Mouse (Mus musculus): ENCODE measurements around the gene Nkx1-1. TPM values are rescaled to one million over a fixed set of nuclear protein-coding genes. Genes with fewer than 3 reads are reported as not detected.

Gene Nkx1-1
- polyA plus RNA-seq, 1 experiment from 2014 or later = not detected

- WGBS = 54% methylated on average over 9 of the region's 9 CpGs
- ATAC-seq (ENCODE audit: insufficient number of reproducible peaks, low FRiP score, low TSS enrichment, low read depth) (no peak), DNase-seq (ENCODE audit: low spot score) (no peak)
- Histone ChIP-seq H3K9me3 (ENCODE audit: control insufficient read depth, low read length) (no peaks in the 10 kb centered on the region), H3K4me1 (ENCODE audit: control insufficient read depth, insufficient read depth, low read length) (no peaks in the 10 kb centered on the region), H3K36me3 (ENCODE audit: control insufficient read depth, insufficient read depth, low read length) (no peaks in the 10 kb centered on the region), H3K9ac (ENCODE audit: low read length) (no peak overlapping the region), H3K4me2 (ENCODE audit: low read depth, severe bottlenecking) (no peak overlapping the region), H3K27me3 (ENCODE audit: control insufficient read depth, insufficient read depth, low read length) (peaks cover 33% of the 10 kb centered on the region), H3K4me3 (ENCODE audit: low read depth, low read length) (no peak overlapping the region), H3K27ac (replicated peaks; ENCODE audit: low read depth, low read length) (no peak overlapping the region)
These were observed 10.0 kb upstream of the Nkx1-1 start for GRCm38 (mm10) chr5:33443794-33444193.

- H3K9ac ChIP-seq (ENCODE audit: low read length) = no peak overlapping the region
- peak overlapping the region; percentile 47 for H3K4me2 ChIP-seq (ENCODE audit: low read depth, severe bottlenecking)
- DNase-seq (ENCODE audit: low spot score) (peak; percentile 85), ATAC-seq (ENCODE audit: insufficient number of reproducible peaks, low FRiP score, low TSS enrichment, low read depth) (no peak)
- H3K27ac ChIP-seq (replicated peaks; ENCODE audit: low read depth, low read length) = no peak overlapping the region
- H3K27me3 ChIP-seq (ENCODE audit: control insufficient read depth, insufficient read depth, low read length) = peaks cover 33% of the 10 kb centered on the region
- peak overlapping the region; percentile 20 for H3K4me3 ChIP-seq (ENCODE audit: low read depth, low read length)
- 6% methylated on average over 55 of the region's 56 CpGs for WGBS
- H3K4me1 ChIP-seq (ENCODE audit: control insufficient read depth, insufficient read depth, low read length) = no peaks in the 10 kb centered on the region
- no peaks in the 10 kb centered on the region for H3K9me3 ChIP-seq (ENCODE audit: control insufficient read depth, low read length)
- H3K36me3 ChIP-seq (ENCODE audit: control insufficient read depth, insufficient read depth, low read length) = no peaks in the 10 kb centered on the region
These were observed 9.3 kb upstream of the Nkx1-1 start for GRCm38 (mm10) chr5:33442927-33443710.

- Histone ChIP-seq H3K27ac (replicated peaks; ENCODE audit: low read depth, low read length) (no peak overlapping the region), H3K36me3 (ENCODE audit: control insufficient read depth, insufficient read depth, low read length) (no peaks in the 10 kb centered on the region), H3K9ac (ENCODE audit: low read length) (no peak overlapping the region), H3K9me3 (ENCODE audit: control insufficient read depth, low read length) (no peaks in the 10 kb centered on the region), H3K4me2 (ENCODE audit: low read depth, severe bottlenecking) (no peak overlapping the region), H3K27me3 (ENCODE audit: control insufficient read depth, insufficient read depth, low read length) (peaks cover 72% of the 10 kb centered on the region), H3K4me3 (ENCODE audit: low read depth, low read length) (no peak overlapping the region), H3K4me1 (ENCODE audit: control insufficient read depth, insufficient read depth, low read length) (peaks cover 14% of the 10 kb centered on the region; the same call in 1 of the 2 replicates)
- DNase-seq (ENCODE audit: low spot score) = peak; percentile 99
- 2% methylated on average over 23 of the region's 23 CpGs for WGBS
- peak; percentile 80 for ATAC-seq (ENCODE audit: insufficient number of reproducible peaks, low FRiP score, low TSS enrichment, low read depth)
These were observed 4.4 kb upstream of the Nkx1-1 start for GRCm38 (mm10) chr5:33438214-33438613.

- Histone ChIP-seq H3K9me3 (ENCODE audit: control insufficient read depth, low read length) (no peaks in the 10 kb centered on the region), H3K9ac (ENCODE audit: low read length) (no peak overlapping the region), H3K4me3 (ENCODE audit: low read depth, low read length) (no peak overlapping the region), H3K27ac (replicated peaks; ENCODE audit: low read depth, low read length) (no peak overlapping the region), H3K4me2 (ENCODE audit: low read depth, severe bottlenecking) (no peak overlapping the region), H3K36me3 (ENCODE audit: control insufficient read depth, insufficient read depth, low read length) (no peaks in the 10 kb centered on the region), H3K4me1 (ENCODE audit: control insufficient read depth, insufficient read depth, low read length) (peaks cover 14% of the 10 kb centered on the region; the same call in 1 of the 2 replicates), H3K27me3 (ENCODE audit: control insufficient read depth, insufficient read depth, low read length) (peaks cover 77% of the 10 kb centered on the region)
- WGBS = 1% methylated on average over 4 of the region's 4 CpGs
- ATAC-seq (ENCODE audit: insufficient number of reproducible peaks, low FRiP score, low TSS enrichment, low read depth) (no peak), DNase-seq (ENCODE audit: low spot score) (no peak)
These were observed 2.2 kb upstream of the Nkx1-1 start for GRCm38 (mm10) chr5:33435941-33436340.

DNA sequence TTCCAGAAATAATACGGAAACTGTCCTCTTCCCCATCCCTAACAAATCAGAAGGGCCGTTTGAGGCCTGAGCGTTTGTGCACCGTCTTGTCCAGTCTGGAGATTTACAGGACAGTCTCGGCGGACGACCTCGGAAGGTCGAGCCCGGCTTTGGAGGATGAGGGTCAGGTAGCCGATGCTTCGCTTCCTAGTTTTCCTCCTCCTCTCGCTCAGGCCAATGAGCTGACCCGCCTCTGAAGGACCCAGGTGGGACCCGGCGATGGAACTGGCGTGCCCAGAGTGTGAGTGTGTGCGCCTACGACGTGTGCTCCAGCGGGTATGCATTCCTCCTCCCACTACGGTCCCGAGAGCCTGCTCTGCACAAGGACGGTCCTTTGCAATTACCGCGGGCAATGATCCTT lies 1.4 kb upstream of the Nkx1-1 start:
- no peak for ATAC-seq (ENCODE audit: insufficient number of reproducible peaks, low FRiP score, low TSS enrichment, low read depth)
- H3K4me1 ChIP-seq (ENCODE audit: control insufficient read depth, insufficient read depth, low read length) = peaks cover 19% of the 10 kb centered on the region

GRCm38 (mm10) chr5:33434141-33434780 lies 485 bp upstream of the Nkx1-1 start:
- Histone ChIP-seq H3K4me3 (ENCODE audit: low read depth, low read length) (peak overlapping the region; percentile 12; the same call in 1 of the 2 replicates), H3K4me2 (ENCODE audit: low read depth, severe bottlenecking) (peak overlapping the region; percentile 29), H3K9me3 (ENCODE audit: control insufficient read depth, low read length) (no peaks in the 10 kb centered on the region), H3K9ac (ENCODE audit: low read length) (no peak overlapping the region), H3K4me1 (ENCODE audit: control insufficient read depth, insufficient read depth, low read length) (peaks cover 19% of the 10 kb centered on the region), H3K27ac (replicated peaks; ENCODE audit: low read depth, low read length) (no peak overlapping the region), H3K36me3 (ENCODE audit: control insufficient read depth, insufficient read depth, low read length) (no peaks in the 10 kb centered on the region), H3K27me3 (ENCODE audit: control insufficient read depth, insufficient read depth, low read length) (peaks cover 90% of the 10 kb centered on the region)
- DNase-seq (ENCODE audit: low spot score) (peak; percentile 51), ATAC-seq (ENCODE audit: insufficient number of reproducible peaks, low FRiP score, low TSS enrichment, low read depth) (no peak)
- under 1% methylated on average over 59 of the region's 60 CpGs for WGBS

More for the DNA sequence above, 1.4 kb upstream of the Nkx1-1 start:
- WGBS = 1% methylated on average over 26 of the region's 26 CpGs
- Histone ChIP-seq H3K27me3 (ENCODE audit: control insufficient read depth, insufficient read depth, low read length) (peaks cover 81% of the 10 kb centered on the region), H3K9me3 (ENCODE audit: control insufficient read depth, low read length) (no peaks in the 10 kb centered on the region), H3K9ac (ENCODE audit: low read length) (no peak overlapping the region), H3K27ac (replicated peaks; ENCODE audit: low read depth, low read length) (no peak overlapping the region), H3K4me2 (ENCODE audit: low read depth, severe bottlenecking) (no peak overlapping the region), H3K36me3 (ENCODE audit: control insufficient read depth, insufficient read depth, low read length) (no peaks in the 10 kb centered on the region), H3K4me3 (ENCODE audit: low read depth, low read length) (no peak overlapping the region)
- DNase-seq (ENCODE audit: low spot score) = no peak

DNA sequence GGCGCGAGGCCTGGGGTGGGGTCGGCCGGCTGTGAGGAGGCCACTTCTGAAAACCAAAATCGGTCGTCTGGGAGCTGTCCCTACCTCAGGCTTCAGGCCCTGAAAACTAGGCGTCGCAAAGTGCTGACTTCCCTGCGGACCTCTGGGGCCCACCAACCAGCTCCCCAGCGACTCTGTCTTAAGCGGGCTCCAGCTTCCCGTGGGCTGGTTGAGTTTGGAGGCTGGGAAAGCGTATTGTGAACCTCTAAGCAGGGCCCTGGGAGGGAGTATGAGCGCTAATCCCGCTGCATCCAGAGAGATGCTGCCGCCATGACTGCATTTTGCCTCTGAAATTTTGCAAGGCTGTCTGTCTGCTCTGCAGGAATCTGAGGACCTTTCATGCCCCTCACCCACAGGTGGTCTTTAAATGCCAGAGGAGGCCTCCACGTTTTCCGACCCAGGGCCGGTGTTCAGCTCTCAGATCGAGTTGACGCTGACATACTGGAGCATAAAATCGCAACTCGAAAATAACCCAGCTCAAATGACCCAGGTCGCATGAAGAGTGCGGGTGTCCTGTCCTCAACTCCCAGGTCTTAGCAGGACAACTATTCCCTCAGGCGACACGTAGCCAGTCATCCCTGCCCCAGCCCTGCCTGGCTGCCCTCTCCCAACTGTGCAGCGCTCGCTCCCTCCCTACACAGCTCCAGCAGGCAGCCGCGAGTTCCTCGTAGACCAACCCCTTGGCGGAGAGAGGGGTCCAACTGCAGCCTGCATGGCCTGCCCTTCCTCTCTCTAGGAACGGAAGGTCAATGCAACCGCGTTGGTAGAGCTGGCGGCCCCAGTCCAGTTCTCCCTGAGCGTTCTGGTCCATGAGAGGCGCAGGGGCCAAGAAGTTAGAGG lies 1.5 kb downstream of the Nkx1-1 start:
- H3K4me3 ChIP-seq (ENCODE audit: low read depth, low read length) = no peak overlapping the region
- no peak overlapping the region for H3K27ac ChIP-seq (replicated peaks; ENCODE audit: low read depth, low read length)
- peaks cover 94% of the 10 kb centered on the region for H3K27me3 ChIP-seq (ENCODE audit: control insufficient read depth, insufficient read depth, low read length)
- H3K9ac ChIP-seq (ENCODE audit: low read length) = no peak overlapping the region
- no peaks in the 10 kb centered on the region for H3K9me3 ChIP-seq (ENCODE audit: control insufficient read depth, low read length)
- peaks cover 19% of the 10 kb centered on the region for H3K4me1 ChIP-seq (ENCODE audit: control insufficient read depth, insufficient read depth, low read length)
- peak; percentile 49 for DNase-seq (ENCODE audit: low spot score)
- no peaks in the 10 kb centered on the region for H3K36me3 ChIP-seq (ENCODE audit: control insufficient read depth, insufficient read depth, low read length)
- under 1% methylated on average over 39 of the region's 39 CpGs for WGBS
- no peak for ATAC-seq (ENCODE audit: insufficient number of reproducible peaks, low FRiP score, low TSS enrichment, low read depth)
- H3K4me2 ChIP-seq (ENCODE audit: low read depth, severe bottlenecking) = no peak overlapping the region

Data from limb, embryonic 11.5 days (tissue).